Mouse (Mus musculus) adrenal gland, postnatal 36 days (tissue): ENCODE measurements around the gene Gm6502. TPM values are rescaled to one million over a fixed set of nuclear protein-coding genes. Genes with fewer than 3 reads are reported as not detected.
"Not testable (repeated sequence)": the region's sequence is repeated elsewhere in the genome, so short reads cannot be mapped to it uniquely, and the experiment has no call there.

Source experiments
- DNase-seq, 2 experiments: peaks; one replicate each; pipeline ENCODE4 v3.0.0; 2021; ENCODE audit warnings: mixed read lengths in 1 of 2
- long read RNA-seq, 2 experiments: library from polyadenylated mRNA; stranded (forward); transcript quantifications; one replicate each; pipeline ENCODE4 v2.0.0; 2021; ENCODE audit warnings: borderline sequencing depth in 2 of 2
- total RNA-seq, 2 experiments: library from RNA; stranded (reverse); gene quantifications; 2 replicates each; pipeline ENCODE4 v1.2.3; 2021

The Gm6502 gene
- total RNA-seq, result not detected
- long read RNA-seq, experiment 1, result 0 reads
- long read RNA-seq, experiment 2, result 0 reads

DNA sequence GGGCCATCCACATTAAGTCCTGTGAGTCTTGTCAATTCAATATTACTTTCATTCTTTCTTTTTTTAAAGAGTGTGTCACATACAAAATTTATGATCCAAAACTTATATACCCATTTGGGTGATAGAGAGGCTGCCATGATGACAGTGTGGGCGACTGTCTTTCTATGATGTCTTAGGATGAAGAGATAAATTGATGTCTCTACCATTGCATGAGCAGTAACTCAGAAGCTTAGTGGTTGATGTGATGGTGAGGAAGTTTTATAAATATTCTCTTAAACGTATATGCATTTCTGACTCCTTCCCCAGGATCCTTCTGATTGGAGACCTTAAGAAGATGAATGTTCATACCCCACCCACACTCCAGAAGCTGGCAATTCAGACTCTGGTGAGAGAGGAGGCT, at the start of gene Gm6502:
Gene Gm6502 (plus strand): TSS at position 301 of the 400 bp plus-strand sequence.
- not testable (repeated sequence) for DNase-seq

GRCm38 (mm10) chr5:94306696-94307095, 7.5 kb upstream of the Gm6502 start, which contains the start of gene A430089I19Rik:
Gene A430089I19Rik (minus strand): TSS chr5:94306796.
- not testable (repeated sequence) for DNase-seq

GRCm38 (mm10) chr5:94339449-94339848, 25.2 kb downstream of the Gm6502 start, which contains the start of gene AA792892:
Gene AA792892 (plus strand): TSS chr5:94339749.
- DNase-seq, result not testable (repeated sequence)

Other genes with a start within 250 kb of the Gm6502 start
- not detected for gene BC061212, start 243.9 kb upstream of the Gm6502 start, total RNA-seq
- gene Gm6351, start 238.1 kb upstream of the Gm6502 start, total RNA-seq, result not detected
- not detected for gene Gm3106, start 96.4 kb upstream of the Gm6502 start, total RNA-seq
- not detected for gene A430089I19Rik, start 7.6 kb upstream of the Gm6502 start, total RNA-seq
- not detected for gene AA792892, start 25.3 kb downstream of the Gm6502 start, total RNA-seq
- not detected for gene Gm7682, start 131.3 kb downstream of the Gm6502 start, total RNA-seq
- not detected for gene Gm3139, start 211.9 kb downstream of the Gm6502 start, total RNA-seq